Comparison of ENCODE assay signal across 8 mouse cellular contexts in the genomic region with DNA sequence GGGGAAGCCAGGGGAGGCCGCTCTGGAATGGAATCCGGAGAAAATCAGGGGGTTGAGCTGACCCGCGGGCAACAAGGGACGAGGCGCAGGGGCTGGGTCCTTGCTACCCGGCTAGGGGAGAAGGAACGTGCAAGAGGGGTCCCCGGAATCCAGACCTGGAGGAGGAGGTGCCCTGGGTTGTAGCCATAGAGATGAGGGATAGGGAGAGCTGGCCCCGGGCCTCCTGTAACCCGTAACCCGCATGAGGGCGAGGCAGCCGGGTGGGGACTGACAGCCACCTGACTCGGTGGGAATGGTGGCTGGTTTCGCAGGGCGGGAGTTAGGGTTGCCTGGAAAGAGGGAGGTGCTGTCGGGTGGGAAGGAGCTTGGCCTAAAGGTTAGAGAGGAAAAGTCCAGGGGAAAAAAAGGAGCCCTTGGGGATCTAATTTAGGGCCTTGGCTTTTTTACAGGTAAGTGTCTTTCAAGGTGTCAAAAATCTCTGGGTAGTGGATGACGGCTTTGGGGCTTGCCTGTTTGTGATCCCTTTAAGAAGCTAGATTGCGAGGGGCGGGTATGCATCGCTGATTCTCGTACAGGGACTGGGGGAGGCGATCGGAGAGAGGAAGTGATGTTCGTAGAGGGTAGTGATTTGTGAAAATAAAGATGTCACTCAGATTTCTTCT. TPM values are rescaled to one million over a fixed set of nuclear protein-coding genes. Genes with fewer than 3 reads are reported as not detected.
A peak's percentile ranks its signal among the peaks of the same experiment; 100 is the strongest.
DNase-seq lines count a peak whose midpoint lies in the region; ATAC-seq and TF ChIP-seq lines count a peak whose summit lies in the region.

TSS of gene Dusp13 (minus strand) at position 301 of the 662 bp plus-strand sequence.

- TF ChIP-seq EP300 in ES-Bruce4 (IDR thresholded peaks at IDR 0.05; ENCODE audit: insufficient read depth, low read depth, low read length), result no peak

- H3K4me3 ChIP-seq in ES-Bruce4 (ENCODE audit: low read depth, low read length), result peak within 1 kb of the TSS; percentile 85
- H3K4me3 ChIP-seq in forebrain, embryonic 15.5 days, result peak within 1 kb of the TSS; percentile 90
- peak within 1 kb of the TSS; percentile 81 for H3K4me3 ChIP-seq in layer of hippocampus, adult 2 months
- peak within 1 kb of the TSS; percentile 98 for H3K4me3 ChIP-seq in lung, embryonic 14.5 days (ENCODE audit: low read depth, low read length)
- H3K4me3 ChIP-seq in neural tube, embryonic 15.5 days (replicated peaks), result peak within 1 kb of the TSS; percentile 93

- H3K4me1 ChIP-seq in ES-Bruce4 (ENCODE audit: control insufficient read depth, insufficient read depth, low read length), result no peaks in the 10 kb centered on the region
- peaks cover 21% of the 10 kb centered on the region for H3K4me1 ChIP-seq in forebrain, embryonic 15.5 days
- peaks cover 6% of the 10 kb centered on the region; the same call in 1 of the 2 replicates for H3K4me1 ChIP-seq in lung, embryonic 14.5 days (ENCODE audit: insufficient read depth)
- peaks cover 25% of the 10 kb centered on the region for H3K4me1 ChIP-seq in neural tube, embryonic 15.5 days

- H3K27ac ChIP-seq in ES-Bruce4 (ENCODE audit: insufficient read depth, low read length), result peak within 1 kb of the TSS; percentile 66
- peak within 1 kb of the TSS; percentile 89 for H3K27ac ChIP-seq in forebrain, embryonic 15.5 days (replicated peaks)
- peak within 1 kb of the TSS; percentile 95 for H3K27ac ChIP-seq in layer of hippocampus, adult 2 months
- peak within 1 kb of the TSS; percentile 84 for H3K27ac ChIP-seq in lung, embryonic 14.5 days (ENCODE audit: low read depth)
- peak within 1 kb of the TSS; percentile 92 for H3K27ac ChIP-seq in neural tube, embryonic 15.5 days (replicated peaks)

- TF ChIP-seq POLR2A in ES-Bruce4 (IDR thresholded peaks at IDR 0.05; ENCODE audit: insufficient read depth, low read length), result no peak

- H3K9me3 ChIP-seq in ES-Bruce4 (replicated peaks; ENCODE audit: control insufficient read depth, insufficient read depth, low read length, poor library complexity, severe bottlenecking), result no peaks in the 10 kb centered on the region
- H3K9me3 ChIP-seq in forebrain, embryonic 15.5 days, result no peaks in the 10 kb centered on the region
- H3K9me3 ChIP-seq in lung, embryonic 14.5 days (ENCODE audit: low read depth, low read length), result no peaks in the 10 kb centered on the region
- no peaks in the 10 kb centered on the region for H3K9me3 ChIP-seq in neural tube, embryonic 15.5 days (replicated peaks)

- no peaks in the 10 kb centered on the region for H3K27me3 ChIP-seq in ES-Bruce4 (ENCODE audit: control insufficient read depth, insufficient read depth, low read length, poor library complexity, severe bottlenecking)
- H3K27me3 ChIP-seq in forebrain, embryonic 15.5 days, result no peaks in the 10 kb centered on the region
- H3K27me3 ChIP-seq in lung, embryonic 14.5 days (ENCODE audit: insufficient read depth, low read length), result no peaks in the 10 kb centered on the region
- no peaks in the 10 kb centered on the region for H3K27me3 ChIP-seq in neural tube, embryonic 15.5 days (replicated peaks)

- TF ChIP-seq CTCF in ES-Bruce4 (IDR thresholded peaks at IDR 0.05; ENCODE audit: low read depth, low read length), result no peak
- TF ChIP-seq CTCF in layer of hippocampus, adult 2 months (conservative IDR thresholded peaks at IDR 0.05), result no peak
- TF ChIP-seq CTCF in lung, embryonic 14.5 days (IDR thresholded peaks at IDR 0.05; ENCODE audit: low read depth), result no peak

- under 1% methylated on average over 26 of the region's 26 CpGs for WGBS in forebrain, embryonic 15.5 days
- under 1% methylated on average over 26 of the region's 26 CpGs for WGBS in lung, embryonic 14.5 days
- under 1% methylated on average over 25 of the region's 26 CpGs for whole genome bisulfite sequencing in neural tube, embryonic 15.5 days

- peak; percentile 71 for DNase-seq in heart, postnatal 4 days
- peak; percentile 70 for DNase-seq in layer of hippocampus, adult 2 months (ENCODE audit: low spot score in 2 of 2)
- DNase-seq in lung, embryonic 14.5 days, result peak; percentile 61
- DNase-seq in testis, postnatal 10 days (ENCODE audit: low spot score), result peak; percentile 74

- peak within 1 kb of the TSS; percentile 91 for H3K9ac ChIP-seq in ES-Bruce4 (ENCODE audit: low read depth, poor library complexity, severe bottlenecking)
- peak within 1 kb of the TSS; percentile 86 for H3K9ac ChIP-seq in forebrain, embryonic 15.5 days (replicated peaks)
- H3K9ac ChIP-seq in lung, embryonic 14.5 days, result peak within 1 kb of the TSS; percentile 88
- H3K9ac ChIP-seq in neural tube, embryonic 15.5 days (replicated peaks), result peak within 1 kb of the TSS; percentile 95

- ATAC-seq in cerebellum, adult (ENCODE audit: insufficient number of reproducible peaks, low FRiP score, low TSS enrichment), result peak; percentile 77
- peak; percentile 71 for ATAC-seq in forebrain, embryonic 15.5 days (replicated peaks)
- ATAC-seq in lung, embryonic 14.5 days (ENCODE audit: insufficient read depth), result peak; percentile 73
- peak; percentile 79 for ATAC-seq in neural tube, embryonic 15.5 days (ENCODE audit: low FRiP score)

- H3K4me2 ChIP-seq in forebrain, embryonic 15.5 days (replicated peaks), result peak within 1 kb of the TSS; percentile 58
- peak within 1 kb of the TSS; percentile 73 for H3K4me2 ChIP-seq in lung, embryonic 14.5 days
- peak within 1 kb of the TSS; percentile 68 for H3K4me2 ChIP-seq in neural tube, embryonic 15.5 days

- no peaks in the 10 kb centered on the region for H3K36me3 ChIP-seq in ES-Bruce4 (ENCODE audit: control insufficient read depth, insufficient read depth, low read length, poor library complexity, severe bottlenecking)
- no peaks in the 10 kb centered on the region for H3K36me3 ChIP-seq in forebrain, embryonic 15.5 days
- no peaks in the 10 kb centered on the region for H3K36me3 ChIP-seq in lung, embryonic 14.5 days (ENCODE audit: insufficient read depth)
- no peaks in the 10 kb centered on the region for H3K36me3 ChIP-seq in neural tube, embryonic 15.5 days

RNA-seq across cellular contexts. Expression of gene Dusp13, which starts in this region (rescaled TPM):
- polyA plus RNA-seq in ES-Bruce4 (2011; ENCODE audit: insufficient read depth, insufficient read length, low read depth, missing spikeins), result not detected in 2 replicates
- polyA plus RNA-seq in forebrain, embryonic 15.5 days (2015; fragmentation: Nextera tagmentation; extraction: Ambion mirVana), result not detected in 2 replicates
- total RNA-seq in heart, postnatal 4 days (2021), result not detected
- under 1 TPM; 0.32 to 0.84 TPM for total RNA-seq in layer of hippocampus, adult 2 months (2021)
- polyA plus RNA-seq in lung, embryonic 14.5 days (2014; fragmentation: Nextera tagmentation; extraction: Ambion mirVana), result not detected in 2 replicates
- polyA plus RNA-seq in neural tube, embryonic 15.5 days (2015; fragmentation: Nextera tagmentation; extraction: Ambion mirVana), result 0.23 TPM in 1 of 2 replicates, not detected in the other

Comparison
In these comparisons a context has a peak if more than half of its experiments do, and no peak if none do; other contexts are left out.
1. Peak in every context shown above with its lines: DNase-seq, ATAC-seq, H3K4me3 ChIP-seq and H3K27ac ChIP-seq.
2. Peak in ATAC-seq, H3K4me3 ChIP-seq, H3K27ac ChIP-seq, H3K9ac ChIP-seq and H3K4me2 ChIP-seq in forebrain, embryonic 15.5 days; RNA of the gene not detected or under 1 TPM.
3. Peak in DNase-seq in heart, postnatal 4 days; RNA of the gene not detected or under 1 TPM.
4. Peak in DNase-seq, H3K4me3 ChIP-seq and H3K27ac ChIP-seq in layer of hippocampus, adult 2 months; RNA of the gene not detected or under 1 TPM.
5. Peak in DNase-seq, ATAC-seq, H3K4me3 ChIP-seq, H3K27ac ChIP-seq, H3K9ac ChIP-seq and H3K4me2 ChIP-seq in lung, embryonic 14.5 days; RNA of the gene not detected or under 1 TPM.
6. Peak in ATAC-seq, H3K4me3 ChIP-seq, H3K27ac ChIP-seq, H3K9ac ChIP-seq and H3K4me2 ChIP-seq in neural tube, embryonic 15.5 days; RNA of the gene not detected or under 1 TPM.